Mouse (Mus musculus): ENCODE results near the gene Olfr632.

GRCm38 (mm10) chr7:103903187-103903586 is 31.0 kb upstream of the Olfr632 start, which contains the start of gene Olfr65:
- no peak for TF ChIP-seq POLR2A (IDR thresholded peaks at IDR 0.05; ENCODE audit: low read depth, low read length)
- no peak for TF ChIP-seq CTCF (IDR thresholded peaks at IDR 0.05; ENCODE audit: extremely low read depth, insufficient read length, insufficient replicate concordance, low read depth, low read length)
